ENCODE assay signal across 8 mouse cellular contexts in the genomic region with DNA sequence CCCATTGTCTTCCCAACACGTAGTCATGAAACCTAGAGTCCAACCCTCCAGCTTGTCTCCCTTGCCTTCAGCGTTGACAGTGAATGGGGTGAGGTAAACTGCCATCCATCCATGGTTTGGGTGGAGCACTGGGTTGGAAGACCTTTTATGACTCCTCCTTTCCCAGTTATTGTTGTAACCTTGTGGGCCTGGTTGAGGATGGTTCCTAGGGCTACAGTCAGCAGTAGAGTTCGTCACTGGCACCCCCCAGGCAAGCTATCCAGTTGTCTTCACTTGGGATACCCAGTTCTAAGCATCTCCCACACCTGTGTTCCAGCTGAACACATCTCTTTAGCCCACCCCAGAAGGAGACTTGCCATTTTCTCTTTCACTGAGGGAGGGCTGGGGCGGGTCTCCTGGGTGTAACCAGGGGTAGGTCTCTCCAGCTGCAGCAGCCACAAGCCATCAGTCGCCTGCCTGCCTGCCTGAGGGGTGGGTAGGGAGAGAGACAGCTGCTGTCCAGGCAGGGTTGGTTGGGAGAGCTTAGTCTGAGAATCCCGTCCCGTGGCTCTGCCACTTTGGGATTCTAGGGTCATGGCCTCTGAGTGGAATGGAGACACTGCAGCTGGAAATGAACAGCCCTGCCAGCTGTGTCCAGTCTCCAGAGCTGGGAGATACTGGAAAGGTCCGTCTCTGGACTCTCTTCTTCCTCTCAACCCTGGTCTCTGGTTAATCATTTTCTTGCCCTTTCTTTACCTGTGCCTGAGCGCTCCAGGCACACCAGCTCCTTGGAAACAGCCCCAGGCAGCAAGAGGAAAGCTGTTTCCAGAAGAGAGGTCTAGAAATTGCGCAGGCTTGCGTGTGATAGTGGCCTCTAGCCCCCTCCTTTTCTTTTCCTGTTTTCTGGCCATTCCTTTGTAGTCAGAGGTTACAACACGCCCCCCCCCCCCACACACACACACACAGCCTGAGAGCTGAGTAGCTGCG. TPM values are rescaled to one million over a fixed set of nuclear protein-coding genes. Genes with fewer than 3 reads are reported as not detected.
DNase-seq lines count a peak whose midpoint lies in the region.

No protein-coding gene starts in this region.

- DNase-seq in retina, postnatal 1 day = peak; percentile 37
- no peak for DNase-seq in retina, embryonic 14.5 days (ENCODE audit: low spot score)
- DNase-seq in heart, adult 8-10 months (ENCODE audit: low spot score) = peak; percentile 44
- peak; percentile 80 for DNase-seq in kidney, adult 9 months
- DNase-seq in lung, postnatal 10 days = peak; percentile 88
- DNase-seq in layer of hippocampus, adult 18-20 months (ENCODE audit: low spot score in 2 of 2) = no peak
- no peak for DNase-seq in left cerebral cortex, adult 9 months (ENCODE audit: low spot score in 2 of 2)
- no peak for DNase-seq in gastrocnemius, postnatal 4 days (ENCODE audit: low spot score in 2 of 2)

RNA-seq across cellular contexts. Expression of a gene that starts 2.6 kb away (rescaled TPM):
- total RNA-seq in heart, adult 8-10 months (2022) = 10 to 100 TPM; 37.8 to 77.3 (median 50.1) TPM
- 10 to 100 TPM in 1 of 2 experiments, 1 to 10 TPM in 1; 9.2 to 11.7 TPM for total RNA-seq in layer of hippocampus, adult 18-20 months (2021)
- 100 to 1,000 TPM; 146 to 158 TPM for total RNA-seq in gastrocnemius, postnatal 4 days (2021)

RNA-seq across cellular contexts. Expression of a gene that starts 18.2 kb away (rescaled TPM):
- under 1 TPM; 0.19 to 0.98 (median 0.46) TPM for total RNA-seq in heart, adult 8-10 months (2022)
- total RNA-seq in layer of hippocampus, adult 18-20 months (2021) = 1 to 10 TPM; 3.4 to 4.0 TPM
- total RNA-seq in gastrocnemius, postnatal 4 days (2021) = 1 to 10 TPM; 1.3 to 1.8 TPM

RNA-seq across cellular contexts. Expression of a gene that starts 20.8 kb away (rescaled TPM):
- under 1 TPM; 0.12 to 0.87 (median 0.78) TPM for total RNA-seq in heart, adult 8-10 months (2022)
- 1 to 10 TPM; 3.9 to 4.8 TPM for total RNA-seq in layer of hippocampus, adult 18-20 months (2021)
- total RNA-seq in gastrocnemius, postnatal 4 days (2021) = 1 to 10 TPM; 1.7 to 2.3 TPM

RNA-seq across cellular contexts. Expression of a gene that starts 27.3 kb away (rescaled TPM):
- 1 to 10 TPM in 2 of 4 experiments, under 1 TPM in 2; 0.27 to 2.3 (median 1.1) TPM for total RNA-seq in heart, adult 8-10 months (2022)
- total RNA-seq in layer of hippocampus, adult 18-20 months (2021) = under 1 TPM; 0.33 to 0.47 TPM
- under 1 TPM; 0.47 to 0.56 TPM for total RNA-seq in gastrocnemius, postnatal 4 days (2021)

RNA-seq across cellular contexts. Expression of a gene that starts 53.3 kb away (rescaled TPM):
- total RNA-seq in heart, adult 8-10 months (2022) = not detected
- under 1 TPM; 0.27 to 0.43 TPM for total RNA-seq in layer of hippocampus, adult 18-20 months (2021)
- not detected for total RNA-seq in gastrocnemius, postnatal 4 days (2021)

Comparison
In these comparisons a context has a peak if more than half of its experiments do, and no peak if none do; other contexts are left out.
1. DNase-seq: peak in retina, postnatal 1 day (single experiment), heart, adult 8-10 months (single experiment), kidney, adult 9 months (single experiment) and lung, postnatal 10 days (single experiment); none in retina, embryonic 14.5 days (single experiment), layer of hippocampus, adult 18-20 months (0 of 2), left cerebral cortex, adult 9 months (0 of 2) and gastrocnemius, postnatal 4 days (0 of 2).